Mouse (Mus musculus): ENCODE measurements around the gene Sycp2.

DNA sequence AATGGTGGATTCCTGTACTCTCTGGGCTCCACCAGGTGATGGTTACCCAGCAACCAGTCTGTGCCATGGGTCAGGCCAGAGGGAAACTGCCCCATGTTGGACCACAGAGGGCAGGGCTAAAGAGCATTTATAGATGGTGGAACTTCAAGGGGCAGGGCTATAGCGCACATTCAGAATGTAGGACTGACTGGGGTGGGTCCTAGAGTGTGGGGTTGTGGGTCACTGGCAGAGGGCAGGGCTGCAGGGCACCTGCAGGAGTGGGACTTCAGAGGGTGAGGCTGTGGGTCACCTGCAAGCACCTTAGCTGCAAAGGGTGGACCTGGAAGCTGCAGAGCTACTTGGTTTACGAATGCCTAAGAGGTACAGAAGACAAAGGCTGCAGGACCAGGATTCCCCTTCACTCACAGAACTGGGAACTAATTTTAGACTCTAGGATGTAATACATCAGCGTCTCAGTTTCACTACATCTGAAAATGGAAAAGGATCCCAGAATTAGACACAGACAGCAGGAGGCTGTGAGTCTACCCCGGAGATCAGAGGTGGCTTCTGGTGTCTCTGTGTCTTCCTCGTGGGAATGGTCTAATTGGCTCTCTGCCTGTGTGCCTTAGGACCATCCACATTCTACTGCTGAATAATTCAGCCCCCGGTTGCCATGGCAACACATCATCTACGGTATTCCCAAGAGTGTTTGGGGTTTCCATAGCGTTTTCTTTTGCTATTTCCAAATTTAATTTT is 103.9 kb downstream of the Sycp2 start:
- TF ChIP-seq CTCF (IDR thresholded peaks at IDR 0.05; ENCODE audit: low read depth, low read length) (no peak), POLR2A (IDR thresholded peaks at IDR 0.05; ENCODE audit: borderline replicate concordance, low read depth, low read length) (no peak)

Data from bone marrow macrophage, adult 2 months (primary cell).